Comparison of ENCODE assay signal across 9 mouse cellular contexts in the genomic region with DNA sequence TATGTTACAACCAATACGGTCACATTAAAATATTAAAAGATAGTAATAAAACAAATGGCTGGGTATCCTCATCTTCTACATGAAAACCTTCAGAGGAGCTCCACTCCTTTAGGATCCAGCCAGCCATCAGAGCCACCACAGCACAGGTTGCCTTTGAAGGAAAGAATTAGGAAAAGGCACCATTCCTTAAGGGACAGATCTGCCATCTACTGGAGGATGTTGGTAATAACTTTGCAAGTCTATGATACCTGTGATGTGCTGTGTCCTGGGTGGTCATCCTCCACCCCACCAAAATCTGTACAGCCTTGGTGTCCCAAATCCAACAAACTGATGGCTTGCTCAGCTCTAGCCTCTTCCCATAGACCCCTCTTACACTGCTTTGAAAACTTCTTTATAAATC.
DNase-seq lines count a peak whose midpoint lies in the region; ATAC-seq and TF ChIP-seq lines count a peak whose summit lies in the region.
"Had no signal": no experiment of that assay in that cellular context is flagged by ENCODE, and none has a peak within 500 bp of the region (broad histone marks: within the 10 kb centered on the region; RNA-seq: fewer than 3 reads in every experiment).

No protein-coding gene starts in this region.

- H3K9me3 ChIP-seq in MEL (replicated peaks; ENCODE audit: insufficient read depth, low read length) = no peaks in the 10 kb centered on the region
- no peaks in the 10 kb centered on the region for H3K9me3 ChIP-seq in limb, embryonic 12.5 days
- H3K9me3 ChIP-seq: embryonic facial prominence, embryonic 15.5 days had no signal

- no peak for TF ChIP-seq POLR2A in MEL (IDR thresholded peaks at IDR 0.05; ENCODE audit: control insufficient read depth in 1 of 2, insufficient read depth in 1 of 2, low read depth in 1 of 2, low read length in 2 of 2, poor library complexity in 1 of 2)
- TF ChIP-seq POLR2A in thymus, adult 2 months (IDR thresholded peaks at IDR 0.05; ENCODE audit: control insufficient read depth, extremely low read depth, insufficient read depth, low read length, poor library complexity) = no peak

- H3K4me3 ChIP-seq in MEL (ENCODE audit: control insufficient read depth in 1 of 2, insufficient read depth in 1 of 2, low read depth in 2 of 2, low read length in 2 of 2) = no peak overlapping the region
- no peak overlapping the region for H3K4me3 ChIP-seq in limb, embryonic 12.5 days (replicated peaks)
- H3K4me3 ChIP-seq in thymus, adult 2 months (ENCODE audit: control insufficient read depth, insufficient read depth, low read length) = no peak overlapping the region
- H3K4me3 ChIP-seq: embryonic facial prominence, embryonic 15.5 days had no signal

- H3K4me1 ChIP-seq in MEL (ENCODE audit: control insufficient read depth in 1 of 2, insufficient read depth in 2 of 2, low read length in 2 of 2) = no peaks in the 10 kb centered on the region
- no peaks in the 10 kb centered on the region for H3K4me1 ChIP-seq in limb, embryonic 12.5 days (replicated peaks)
- H3K4me1 ChIP-seq in thymus, adult 2 months (replicated peaks; ENCODE audit: control insufficient read depth, insufficient read depth, low read length) = no peaks in the 10 kb centered on the region
- H3K4me1 ChIP-seq: embryonic facial prominence, embryonic 15.5 days had no signal

- 75% methylated on average over 1 of the region's 1 CpGs for WGBS in limb, embryonic 12.5 days
- WGBS in thymus, adult 2 months = 67% methylated on average over 1 of the region's 1 CpGs

- H3K36me3 ChIP-seq in MEL (ENCODE audit: control insufficient read depth in 1 of 2, insufficient read depth in 2 of 2, low read length in 2 of 2) = no peaks in the 10 kb centered on the region
- H3K36me3 ChIP-seq in limb, embryonic 12.5 days = no peaks in the 10 kb centered on the region
- no peaks in the 10 kb centered on the region for H3K36me3 ChIP-seq in thymus, adult 2 months (ENCODE audit: control insufficient read depth, insufficient read depth, low read length)
- H3K36me3 ChIP-seq: embryonic facial prominence, embryonic 15.5 days had no signal

- H3K79me2 ChIP-seq in MEL (ENCODE audit: control insufficient read depth, insufficient read depth, low read length, poor library complexity) = no peaks in the 10 kb centered on the region

- no peak overlapping the region for H3K4me2 ChIP-seq in limb, embryonic 12.5 days
- H3K4me2 ChIP-seq: embryonic facial prominence, embryonic 15.5 days had no signal

- DNase-seq in layer of hippocampus, adult 11-12 months (ENCODE audit: low spot score) = peak; percentile 12
- DNase-seq in layer of hippocampus, postnatal 25 days (ENCODE audit: extremely low spot score in 1 of 2, low spot score in 1 of 2) = no peak
- peak; percentile 20 for DNase-seq in MEL (ENCODE audit: low read depth, low spot score)
- DNase-seq in thymus, postnatal 25 days = no peak
- DNase-seq in thymus, adult 2 months = no peak
- no peak for DNase-seq in spleen, postnatal 10 days (ENCODE audit: low spot score in 2 of 2)

- TF ChIP-seq EP300 in MEL (IDR thresholded peaks at IDR 0.05; ENCODE audit: low read depth in 1 of 2, low read length in 2 of 2) = no peak

- TF ChIP-seq RAD21 in MEL (IDR thresholded peaks at IDR 0.05; ENCODE audit: low read depth, low read length) = peak; percentile 49

- H3K27me3 ChIP-seq in MEL (ENCODE audit: control insufficient read depth in 1 of 2, insufficient read depth in 2 of 2, low read length in 2 of 2) = no peaks in the 10 kb centered on the region
- H3K27me3 ChIP-seq in limb, embryonic 12.5 days = no peaks in the 10 kb centered on the region
- no peaks in the 10 kb centered on the region for H3K27me3 ChIP-seq in thymus, adult 2 months (ENCODE audit: control insufficient read depth, insufficient read depth, low read length)
- H3K27me3 ChIP-seq: embryonic facial prominence, embryonic 15.5 days had no signal

- peak; percentile 69; the same call in 1 of the 2 replicates for ATAC-seq in common myeloid progenitor, adult 5-6 weeks (replicated peaks; ENCODE audit: low read depth, poor library complexity, severe bottlenecking)
- ATAC-seq in limb, embryonic 12.5 days (ENCODE audit: insufficient number of reproducible peaks, insufficient read depth, low FRiP score, low TSS enrichment, low read depth) = peak; percentile 47; the same call in 1 of the 2 replicates

- H3K27ac ChIP-seq in MEL (ENCODE audit: control insufficient read depth, low read depth, low read length) = no peak overlapping the region
- no peak overlapping the region for H3K27ac ChIP-seq in limb, embryonic 12.5 days
- no peak overlapping the region for H3K27ac ChIP-seq in thymus, adult 2 months (ENCODE audit: control insufficient read depth, insufficient read depth, low read length)
- H3K27ac ChIP-seq: embryonic facial prominence, embryonic 15.5 days had no signal

- TF ChIP-seq CTCF in MEL (IDR thresholded peaks at IDR 0.05 in 2 of 3, conservative IDR thresholded peaks at IDR 0.05 in 1 of 3; ENCODE audit: control insufficient read depth in 1 of 3, insufficient read depth in 1 of 3, low read depth in 2 of 3, low read length in 3 of 3, poor library complexity in 1 of 3, severe bottlenecking in 1 of 3) = peak in 2 of 3 experiments; percentile 33 to 45; a peak in 4 of 6 replicates
- TF ChIP-seq CTCF in thymus, adult 2 months (IDR thresholded peaks at IDR 0.05; ENCODE audit: borderline replicate concordance, control insufficient read depth, extremely low read depth, insufficient read depth, low read length, poor library complexity) = no peak

- H3K9ac ChIP-seq in MEL (ENCODE audit: control insufficient read depth, low read depth, low read length, poor library complexity, severe bottlenecking) = no peak overlapping the region
- no peak overlapping the region for H3K9ac ChIP-seq in limb, embryonic 12.5 days (replicated peaks)
- H3K9ac ChIP-seq: embryonic facial prominence, embryonic 15.5 days had no signal

TF ChIP-seq in MEL, 35 proteins besides CTCF, POLR2A, EP300 and RAD21:
- TF ChIP-seq SMC3 (IDR thresholded peaks at IDR 0.05; ENCODE audit: low read depth, low read length) (peak; percentile 36; the same call in 1 of the 2 replicates), MYB (IDR thresholded peaks at IDR 0.05; ENCODE audit: low read depth, low read length) (no peak)

Comparison
In these comparisons a context has a peak if more than half of its experiments do, and no peak if none do; other contexts are left out.
1. DNase-seq: peak in layer of hippocampus, adult 11-12 months (single experiment) and MEL (single experiment); none in layer of hippocampus, postnatal 25 days (0 of 2), thymus, postnatal 25 days (single experiment), thymus, adult 2 months (single experiment) and spleen, postnatal 10 days (0 of 2).